Mouse (Mus musculus): ENCODE data around the gene Slc4a11. TPM values are rescaled to one million over a fixed set of nuclear protein-coding genes. Genes with fewer than 3 reads are reported as not detected.
A peak's percentile ranks its signal among the peaks of the same experiment; 100 is the strongest.
"Not testable (repeated sequence)": the region's sequence is repeated elsewhere in the genome, so short reads cannot be mapped to it uniquely, and the experiment has no call there.

The Slc4a11 gene
- total RNA-seq, 2 experiments from 2014 or later, result 2.0 to 5.3 TPM

GRCm38 (mm10) chr2:130681531-130681930 lies 15.8 kb downstream of the Slc4a11 start:
- no peak for DNase-seq (ENCODE audit: low spot score in 2 of 2)

DNA sequence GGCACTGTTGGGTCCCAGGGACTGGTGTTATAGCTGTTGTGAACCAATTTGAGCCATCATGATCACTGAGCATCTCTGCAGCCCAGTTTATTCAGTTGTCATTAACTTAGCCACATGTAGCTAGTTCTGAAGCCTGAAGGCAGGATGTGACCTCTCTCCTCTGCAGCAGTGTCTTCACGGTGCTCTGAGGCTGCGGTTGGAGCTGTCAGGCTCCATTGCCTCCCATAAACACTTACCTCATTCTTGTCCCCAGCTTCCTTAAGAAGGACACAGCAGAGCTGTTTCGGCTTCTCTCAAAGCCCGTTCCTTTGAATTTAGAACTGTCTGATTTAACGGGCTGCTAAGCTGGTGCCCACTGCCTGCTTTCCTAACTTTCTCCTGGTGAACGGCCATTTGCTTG lies 17.4 kb downstream of the Slc4a11 start:
- DNase-seq (ENCODE audit: low spot score in 2 of 2), result no peak

DNA sequence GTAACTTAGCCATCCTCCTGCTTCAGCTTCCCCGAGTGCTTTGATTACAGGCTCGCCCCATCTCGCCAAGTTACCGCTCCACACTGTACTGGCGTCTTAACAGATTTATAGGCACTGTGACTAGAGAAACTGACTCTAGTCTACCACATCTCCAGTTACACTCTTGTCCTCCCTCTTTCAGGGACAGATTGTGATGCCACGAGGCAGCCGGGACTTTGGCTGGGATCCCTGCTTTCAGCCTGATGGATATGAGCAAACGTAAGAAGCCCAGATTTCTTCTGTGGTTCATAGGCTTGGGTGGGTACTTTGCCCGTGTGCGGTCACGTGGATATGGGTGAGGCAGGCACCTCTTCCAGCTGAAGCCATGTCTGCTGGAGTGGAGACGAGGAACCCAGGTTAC lies 18.2 kb downstream of the Slc4a11 start:
- no peak for DNase-seq (ENCODE audit: low spot score in 2 of 2)

DNA sequence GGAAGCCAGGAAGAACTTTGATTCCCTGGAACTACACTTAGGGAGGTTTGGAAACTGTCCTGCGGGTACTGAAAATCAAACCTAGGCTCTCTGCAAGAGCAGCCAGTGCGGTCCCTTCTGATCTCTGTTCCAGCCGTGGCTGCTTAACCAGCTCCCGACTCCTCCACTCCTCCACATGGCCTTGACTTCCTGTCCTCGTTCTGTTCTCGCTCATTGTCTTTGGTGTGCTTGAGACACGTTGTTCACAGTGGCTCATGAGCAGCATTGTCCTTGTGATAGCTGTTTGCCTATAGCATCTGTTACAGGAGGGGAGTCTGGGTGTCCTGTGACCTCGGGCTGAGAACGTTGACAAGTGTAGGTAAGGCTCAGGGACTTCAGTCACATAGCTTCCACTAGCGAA lies 20.1 kb downstream of the Slc4a11 start:
- DNase-seq (ENCODE audit: low spot score in 2 of 2), result no peak

DNA sequence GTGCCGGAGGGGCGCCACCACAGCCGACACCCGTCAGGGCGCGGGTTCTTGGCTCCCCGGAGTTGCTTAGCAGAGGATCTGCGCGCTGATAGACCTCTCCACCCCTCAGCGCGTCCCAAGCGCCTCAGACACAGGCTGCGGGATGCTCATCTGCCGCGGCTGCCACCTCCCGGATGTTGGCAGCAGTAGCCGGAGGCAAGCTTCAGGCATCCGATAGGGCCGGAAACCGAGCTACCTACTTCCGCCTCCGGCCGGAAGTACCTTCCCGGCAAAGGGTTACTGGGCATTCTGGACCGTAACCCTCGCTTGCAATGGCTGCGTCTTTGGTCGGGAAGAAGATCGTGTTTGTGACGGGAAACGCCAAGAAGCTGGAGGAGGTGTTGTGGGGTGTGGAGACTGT lies 29.8 kb downstream of the Slc4a11 start, which contains the start of gene Itpa:
Itpa (plus strand) TSS at position 52 of the 400 bp plus-strand sequence.
- DNase-seq (ENCODE audit: low spot score in 2 of 2), result peak; percentile 70 to 77

DNA sequence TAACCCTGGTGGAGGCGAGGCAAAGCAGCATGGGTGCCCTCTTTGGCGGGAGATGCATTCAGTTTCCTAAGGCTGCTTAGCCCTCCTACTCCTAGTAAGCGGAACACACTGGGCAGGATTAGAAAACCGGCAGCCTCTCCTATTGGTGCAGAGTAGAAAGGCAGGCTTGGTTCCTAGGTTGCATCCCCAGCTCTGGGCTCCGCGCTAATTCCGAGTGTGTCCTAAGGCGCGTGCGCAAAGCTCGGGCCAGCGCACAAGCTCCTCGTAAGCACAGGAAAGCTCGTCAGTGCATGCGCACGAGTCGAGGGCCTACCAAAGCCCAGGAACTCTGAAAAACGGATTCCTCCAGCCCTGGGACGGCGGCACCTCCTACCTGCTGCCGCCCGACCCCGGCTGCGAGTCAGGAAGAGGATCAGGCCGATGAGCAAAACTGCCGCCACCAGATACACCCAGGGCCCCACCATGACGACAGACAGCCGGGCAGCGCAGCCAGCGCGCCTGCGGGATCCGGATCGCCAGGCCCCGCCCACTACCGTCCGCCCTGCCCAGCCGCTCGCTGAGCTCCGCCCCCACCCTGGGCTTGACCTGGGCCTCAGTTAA lies 33.1 kb downstream of the Slc4a11 start, which contains the start of gene Ddrgk1:
Ddrgk1 (minus strand) TSS at position 558 of the 600 bp plus-strand sequence.
- peak; percentile 88 to 91 for DNase-seq (ENCODE audit: low spot score in 2 of 2)

- DNase-seq (ENCODE audit: low spot score in 2 of 2), result no peak
These were observed 34.0 kb downstream of the Slc4a11 start for GRCm38 (mm10) chr2:130663342-130663741.

- DNase-seq (ENCODE audit: low spot score in 2 of 2), result no peak
These were observed 38.8 kb downstream of the Slc4a11 start for GRCm38 (mm10) chr2:130658530-130658929.

GRCm38 (mm10) chr2:130657541-130657940 lies 39.8 kb downstream of the Slc4a11 start:
- no peak for DNase-seq (ENCODE audit: low spot score in 2 of 2)

DNA sequence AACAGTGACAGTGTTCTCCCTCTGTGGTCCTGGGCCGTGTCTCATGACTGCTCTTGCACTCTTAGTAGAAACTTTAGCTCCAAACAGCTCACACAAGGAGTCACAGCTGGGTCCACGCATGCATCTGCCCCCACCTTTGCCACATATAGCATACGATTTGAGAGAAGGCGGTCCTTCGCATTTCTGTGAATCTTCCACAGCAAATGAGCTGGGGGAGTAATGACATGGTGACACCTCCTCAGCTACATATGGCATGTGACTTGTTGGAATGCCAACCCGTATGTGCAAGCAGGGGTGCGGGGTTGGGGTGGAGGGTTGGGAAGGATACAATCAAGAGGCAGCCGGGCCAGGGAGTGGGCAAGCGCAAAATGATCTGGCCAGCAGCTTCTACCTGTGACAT lies 40.8 kb downstream of the Slc4a11 start:
- DNase-seq (ENCODE audit: low spot score in 2 of 2), result no peak

DNA sequence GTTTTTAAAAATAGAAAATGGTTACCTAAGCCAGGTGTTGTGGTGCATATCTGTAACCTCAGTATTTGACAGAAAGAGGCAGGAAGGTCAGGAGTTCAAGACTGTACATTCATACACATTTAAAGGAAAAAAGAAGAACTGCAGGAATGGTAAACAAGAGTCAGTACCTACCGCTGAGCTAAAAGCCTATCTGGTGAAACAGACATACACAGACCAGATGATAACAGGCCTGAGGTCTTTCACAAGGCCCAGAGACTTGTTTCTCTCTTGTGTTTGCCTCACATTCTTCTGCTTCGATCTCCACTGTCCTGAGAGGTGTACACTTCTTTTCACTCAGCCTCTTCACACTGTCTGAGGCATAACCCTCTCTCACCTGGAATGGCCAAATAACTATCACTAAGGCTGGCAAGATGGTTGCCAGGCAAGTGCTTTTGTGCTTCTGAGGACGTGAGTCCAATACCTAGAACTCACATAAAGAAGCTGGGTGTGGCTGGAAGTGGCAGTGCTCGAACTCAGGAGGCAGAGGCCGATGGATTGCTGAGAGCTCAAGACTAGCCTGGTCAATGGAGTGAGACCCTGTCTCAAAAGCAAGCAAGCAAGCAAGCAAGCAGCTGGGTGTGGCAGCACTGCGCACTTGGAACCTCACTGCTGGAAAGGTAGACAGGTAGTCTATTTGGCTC lies 41.5 kb downstream of the Slc4a11 start:
- no peak for DNase-seq (ENCODE audit: low spot score in 2 of 2)

DNA sequence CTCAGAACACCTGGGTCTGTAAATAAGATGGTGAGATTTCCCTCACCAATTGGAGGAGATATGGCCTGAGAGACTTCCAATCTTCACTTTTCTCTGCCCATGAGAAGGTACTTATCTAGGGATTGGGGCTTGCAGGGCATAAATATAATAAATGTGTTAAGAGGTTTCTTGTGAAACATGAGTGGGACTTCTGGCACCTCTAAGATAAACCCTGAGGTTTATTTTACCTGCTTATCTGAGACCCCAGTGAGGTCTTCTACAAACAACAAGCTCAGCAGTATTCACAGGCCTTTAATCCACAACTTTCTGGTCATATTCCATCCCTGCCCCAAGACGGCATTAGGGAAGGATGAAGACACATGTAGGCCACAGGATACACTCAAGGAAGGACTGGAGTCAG lies 43.6 kb downstream of the Slc4a11 start:
- DNase-seq (ENCODE audit: low spot score in 2 of 2), result no peak

DNA sequence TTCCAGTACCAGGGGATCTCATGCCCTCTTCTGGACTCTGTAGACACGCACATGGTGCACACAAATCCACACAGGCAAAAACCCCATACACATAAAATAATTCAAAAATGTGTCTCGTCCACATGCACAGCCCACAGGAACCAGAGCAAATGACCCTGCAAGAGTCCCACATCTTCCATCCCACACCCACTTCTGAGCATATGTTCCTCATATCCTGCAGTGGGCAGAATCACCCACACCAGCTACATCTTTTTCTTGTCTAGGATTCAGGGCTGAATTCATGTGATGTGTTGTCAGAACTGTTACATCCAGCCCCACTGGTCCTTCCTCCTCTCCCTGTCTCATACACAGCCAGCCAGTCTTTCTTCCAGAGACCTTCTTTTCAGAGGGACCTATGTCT lies 44.0 kb downstream of the Slc4a11 start:
- DNase-seq (ENCODE audit: low spot score in 2 of 2), result no peak

DNA sequence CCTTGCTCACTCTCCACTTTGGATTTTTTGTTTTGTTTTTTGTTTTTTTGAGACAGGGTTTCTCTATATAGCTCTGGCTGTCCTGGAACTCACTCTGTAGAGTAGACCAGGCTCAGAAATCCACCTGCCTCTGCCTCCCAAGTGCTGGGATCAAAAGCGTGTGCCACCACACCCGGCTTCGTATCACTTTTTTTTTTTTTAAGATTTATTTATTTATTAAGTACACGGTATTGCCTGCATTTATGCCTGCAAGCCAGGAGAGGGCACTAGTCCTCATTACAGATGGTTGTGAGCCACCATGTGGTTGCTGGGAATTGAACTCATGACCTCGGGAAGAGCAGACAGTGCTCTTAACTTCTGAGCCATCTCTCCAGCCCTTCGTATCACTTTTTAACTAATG lies 48.3 kb downstream of the Slc4a11 start:
- not testable (repeated sequence) for DNase-seq (ENCODE audit: low spot score in 2 of 2)

- DNase-seq (ENCODE audit: low spot score in 2 of 2), result no peak
These were observed 52.1 kb downstream of the Slc4a11 start for GRCm38 (mm10) chr2:130645198-130645597.

DNA sequence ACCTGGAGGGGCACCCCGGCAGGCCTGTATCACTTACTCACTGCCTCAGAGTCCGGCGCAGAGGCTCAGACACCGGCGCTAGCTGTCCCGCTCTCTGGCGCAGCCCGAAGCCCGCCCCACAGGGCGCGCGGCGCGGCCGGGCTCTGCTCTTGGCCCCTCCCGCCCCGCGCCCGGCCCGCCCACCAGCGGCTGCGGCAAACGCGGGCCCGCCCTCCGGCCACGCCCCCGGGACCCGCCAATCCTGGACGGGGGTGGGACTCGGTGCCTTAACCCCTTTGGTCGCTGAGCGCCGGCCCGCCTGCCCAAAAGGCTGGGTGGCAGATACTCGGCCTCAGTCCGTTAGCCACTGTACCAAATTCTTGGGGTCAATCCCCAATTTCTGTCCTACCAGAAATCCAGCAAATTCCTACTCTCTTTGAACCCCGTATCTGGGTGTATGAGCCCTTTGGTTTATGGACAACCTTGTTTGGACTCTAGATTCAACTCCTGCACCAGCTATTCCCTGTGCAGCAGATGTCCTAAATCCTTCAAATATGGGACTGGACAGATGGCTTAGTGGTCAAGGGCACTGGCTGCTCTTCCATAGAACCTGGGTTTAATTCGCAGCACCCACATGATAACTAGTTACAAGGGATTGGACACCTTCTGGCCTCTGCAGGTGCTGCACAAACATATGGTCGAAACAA lies 54.5 kb downstream of the Slc4a11 start, which contains the start of gene Lzts3:
Lzts3 (minus strand) TSS at position 120 of the 686 bp plus-strand sequence.
- peak; percentile 95 to 96 for DNase-seq (ENCODE audit: low spot score in 2 of 2)

GRCm38 (mm10) chr2:130642197-130642660 lies 55.1 kb downstream of the Slc4a11 start:
- no peak for DNase-seq (ENCODE audit: low spot score in 2 of 2)

DNA sequence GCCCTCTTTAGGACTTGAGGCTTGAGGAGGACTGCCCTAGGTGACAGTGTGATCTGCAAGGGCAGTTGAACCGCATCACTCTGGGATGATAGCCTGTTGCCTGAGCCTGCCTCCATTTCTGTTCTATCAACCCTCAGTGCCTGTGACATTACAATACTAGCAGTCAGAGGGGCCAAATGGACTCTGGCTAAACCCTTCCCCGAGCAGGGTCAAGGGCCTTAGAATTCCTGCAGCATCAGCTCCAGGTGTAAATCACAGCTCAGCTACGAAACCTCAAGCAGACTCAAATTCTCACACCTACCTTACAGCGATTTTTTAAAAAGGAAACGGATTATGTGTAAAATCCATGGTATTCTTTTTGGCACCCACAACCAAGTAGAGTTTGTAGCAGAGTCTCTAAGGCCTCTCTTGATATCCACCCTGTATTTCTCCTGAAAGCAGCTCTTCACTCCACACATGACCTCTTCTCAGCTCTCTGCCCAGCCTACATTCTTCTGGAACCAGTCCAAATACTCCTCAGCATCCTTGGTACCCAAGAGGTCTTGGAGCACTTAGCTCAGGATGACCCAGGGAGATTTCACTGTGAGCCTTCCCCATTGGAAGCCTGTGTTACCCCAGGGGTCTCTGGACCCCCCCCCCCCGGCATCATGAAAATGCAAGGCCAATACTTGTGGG lies 55.8 kb downstream of the Slc4a11 start:
- no peak for DNase-seq (ENCODE audit: low spot score in 2 of 2)

DNA sequence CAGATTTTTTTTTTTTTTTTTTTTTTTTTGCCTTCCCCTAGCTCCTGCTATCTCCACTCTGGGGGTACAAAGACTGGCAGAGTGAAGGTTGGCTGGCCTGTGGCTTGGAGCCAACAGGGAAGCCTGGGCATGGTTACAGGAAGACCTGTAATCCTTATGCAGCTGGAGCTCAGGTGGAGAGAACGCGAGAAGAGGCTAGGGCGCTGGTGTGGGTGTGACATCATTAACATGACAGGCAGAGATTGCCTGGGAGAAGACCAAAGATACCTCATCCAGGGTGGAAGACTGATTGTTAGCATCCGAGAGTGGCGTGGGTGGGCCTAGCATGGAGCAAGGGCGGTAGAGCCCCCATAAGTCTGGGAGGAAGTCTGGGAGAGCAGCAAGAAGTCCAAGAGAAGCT lies 58.0 kb downstream of the Slc4a11 start:
- no peak for DNase-seq (ENCODE audit: low spot score in 2 of 2)

GRCm38 (mm10) chr2:130638101-130638611 lies 59.2 kb downstream of the Slc4a11 start:
- peak in 1 of 2 experiments; percentile 32 for DNase-seq (ENCODE audit: low spot score in 2 of 2)

DNA sequence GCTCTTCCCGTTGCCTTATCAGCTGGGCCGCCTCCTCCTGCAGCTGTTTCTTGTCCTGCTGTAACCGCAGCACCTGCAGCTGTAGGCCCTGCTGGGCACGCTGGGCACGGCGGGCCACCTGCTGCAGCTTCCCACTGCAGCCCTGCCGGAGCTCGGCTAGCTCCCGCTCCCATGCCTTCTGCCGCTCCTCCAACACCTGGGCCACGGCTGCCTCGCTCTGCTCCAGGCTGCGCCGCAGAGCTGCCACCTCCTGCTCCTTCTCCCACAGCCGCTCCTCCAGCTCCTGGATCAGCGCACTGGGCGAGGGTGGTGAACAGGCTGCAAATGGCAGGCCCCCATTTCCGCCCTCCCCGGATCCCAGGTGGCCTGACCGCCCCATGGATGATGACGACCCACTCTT lies 61.5 kb downstream of the Slc4a11 start:
- no peak for DNase-seq (ENCODE audit: low spot score in 2 of 2)

Data from adrenal gland, adult 18-20 months (tissue).